21 mouse cellular contexts compared by ENCODE assay signal in genomic region chr10:3793825-3794224, GRCm38 (mm10). TPM values are rescaled to one million over a fixed set of nuclear protein-coding genes. Genes with fewer than 3 reads are reported as not detected.
A peak's percentile ranks its signal among the peaks of the same experiment; 100 is the strongest.
DNase-seq lines count a peak whose midpoint lies in the region; ATAC-seq lines count a peak whose summit lies in the region.
"Had no signal": no experiment of that assay in that cellular context is flagged by ENCODE, and none has a peak within 500 bp of the region (broad histone marks: within the 10 kb centered on the region; RNA-seq: fewer than 3 reads in every experiment).

No protein-coding gene starts in this region.

- no peaks in the 10 kb centered on the region for H3K36me3 ChIP-seq in neural tube, embryonic 14.5 days (ENCODE audit: control insufficient read depth, insufficient read depth, low read length)
- H3K36me3 ChIP-seq in kidney, embryonic 14.5 days (ENCODE audit: control insufficient read depth, insufficient read depth, low read length) = no peaks in the 10 kb centered on the region
- H3K36me3 ChIP-seq: embryonic facial prominence, embryonic 10.5 days; forebrain, embryonic 10.5 days; heart, embryonic 13.5 days; intestine, embryonic 15.5 days had no signal

- WGBS in neural tube, embryonic 14.5 days = 77% methylated on average over 3 of the region's 3 CpGs
- WGBS in kidney, embryonic 14.5 days = 47% methylated on average over 3 of the region's 3 CpGs

- peak; percentile 35 for DNase-seq in left cerebral cortex, postnatal 4 days
- DNase-seq in left cerebral cortex, adult 18-20 months (ENCODE audit: low spot score in 2 of 2) = no peak
- DNase-seq in MN1 (ENCODE audit: low spot score) (peak; percentile 28), NIH3T3 (ENCODE audit: low read depth) (peak; percentile 5)
- DNase-seq in Muller cell, postnatal 12 days (ENCODE audit: inconsistent ontology term) = no peak
- DNase-seq: adrenal gland, postnatal 25 days; cerebellum, adult 11 months; cerebellum, adult 9-10 months; gastrocnemius, postnatal 36 days; heart, adult 11 months; heart, postnatal 36 days had no signal

- H3K9me3 ChIP-seq in neural tube, embryonic 14.5 days (ENCODE audit: control insufficient read depth, low read length) = no peaks in the 10 kb centered on the region
- no peaks in the 10 kb centered on the region for H3K9me3 ChIP-seq in kidney, embryonic 14.5 days (ENCODE audit: control insufficient read depth, low read length)
- H3K9me3 ChIP-seq: embryonic facial prominence, embryonic 10.5 days; forebrain, embryonic 10.5 days; heart, embryonic 13.5 days; intestine, embryonic 15.5 days had no signal

- ATAC-seq in neural tube, embryonic 14.5 days (ENCODE audit: low read depth) = peak; percentile 68; the same call in 1 of the 2 replicates
- ATAC-seq in kidney, embryonic 14.5 days (ENCODE audit: low FRiP score, low TSS enrichment) = no peak
- ATAC-seq: activated CD4-positive, CD25-positive, alpha-beta regulatory T cell, adult 4 months; forebrain, embryonic 14.5 days; intestine, embryonic 15.5 days; Patski had no signal

- H3K4me2 ChIP-seq in neural tube, embryonic 14.5 days (ENCODE audit: low read depth, low read length) = no peak overlapping the region
- H3K4me2 ChIP-seq in kidney, embryonic 14.5 days (replicated peaks; ENCODE audit: low read depth, low read length) = no peak overlapping the region
- H3K4me2 ChIP-seq: heart, embryonic 13.5 days; intestine, embryonic 15.5 days had no signal

- H3K4me3 ChIP-seq in neural tube, embryonic 14.5 days (ENCODE audit: low read depth, low read length) = no peak overlapping the region
- no peak overlapping the region for H3K4me3 ChIP-seq in kidney, embryonic 14.5 days (ENCODE audit: low read length)
- H3K4me3 ChIP-seq: embryonic facial prominence, embryonic 10.5 days; erythroblast, embryonic 14.5 days; forebrain, embryonic 10.5 days; heart, embryonic 13.5 days; intestine, embryonic 15.5 days had no signal

- H3K4me1 ChIP-seq in neural tube, embryonic 14.5 days (ENCODE audit: control insufficient read depth, insufficient read depth, low read length) = no peaks in the 10 kb centered on the region
- H3K4me1 ChIP-seq in kidney, embryonic 14.5 days (ENCODE audit: control insufficient read depth, insufficient read depth, low read length) = no peaks in the 10 kb centered on the region
- H3K4me1 ChIP-seq: embryonic facial prominence, embryonic 10.5 days; intestine, embryonic 15.5 days had no signal

- intact Hi-C loops in left cerebral cortex, postnatal 4 days (cut with DNase I) = no loop called here

- no peak overlapping the region for H3K9ac ChIP-seq in neural tube, embryonic 14.5 days (replicated peaks; ENCODE audit: low read depth, low read length)
- no peak overlapping the region for H3K9ac ChIP-seq in kidney, embryonic 14.5 days (ENCODE audit: low read depth, low read length)
- H3K9ac ChIP-seq: heart, embryonic 13.5 days; intestine, embryonic 15.5 days had no signal

- H3K27me3 ChIP-seq in neural tube, embryonic 14.5 days (ENCODE audit: control insufficient read depth, insufficient read depth, low read length) = no peaks in the 10 kb centered on the region
- no peaks in the 10 kb centered on the region for H3K27me3 ChIP-seq in kidney, embryonic 14.5 days (ENCODE audit: control insufficient read depth, insufficient read depth, low read length)
- H3K27me3 ChIP-seq: heart, embryonic 13.5 days; intestine, embryonic 15.5 days; Patski had no signal

- no peak overlapping the region for H3K27ac ChIP-seq in neural tube, embryonic 14.5 days (ENCODE audit: low read depth, low read length)
- no peak overlapping the region for H3K27ac ChIP-seq in kidney, embryonic 14.5 days (ENCODE audit: low read depth, low read length)
- H3K27ac ChIP-seq: embryonic facial prominence, embryonic 10.5 days; forebrain, embryonic 10.5 days; heart, embryonic 13.5 days; intestine, embryonic 15.5 days had no signal

RNA-seq across cellular contexts. Expression of gene Plekhg1, which starts 53.7 kb away (rescaled TPM):
- 10 to 100 TPM; 13.2 to 16.0 TPM for total RNA-seq in left cerebral cortex, postnatal 4 days (2021)
- 1 to 10 TPM; 7.2 to 8.6 TPM for total RNA-seq in left cerebral cortex, adult 18-20 months (2021)
- polyA plus RNA-seq in neural tube, embryonic 14.5 days (2014; fragmentation: Nextera tagmentation; extraction: Ambion mirVana) = 4.4 and 13.6 TPM in 2 replicates
- polyA plus RNA-seq in kidney, embryonic 14.5 days (2014; fragmentation: Nextera tagmentation; extraction: Ambion mirVana) = 11.7 and 16.9 TPM in 2 replicates
- polyA plus RNA-seq: erythroblast, embryonic 14.5 days had no signal

Comparison
In these comparisons a context has a peak if more than half of its experiments do, and no peak if none do; other contexts are left out.
1. DNase-seq: peak in left cerebral cortex, postnatal 4 days (single experiment), MN1 (single experiment) and NIH3T3 (single experiment); none in left cerebral cortex, adult 18-20 months (0 of 2) and Muller cell, postnatal 12 days (single experiment).